Mouse (Mus musculus) effector memory CD4-positive, alpha-beta T cell, adult 7 months (primary cell): ENCODE data around the gene Lrrc58. TPM values are rescaled to one million over a fixed set of nuclear protein-coding genes. Genes with fewer than 3 reads are reported as not detected.

Experiments
- polyA plus RNA-seq: library from polyadenylated mRNA; unstranded; fragments of 100-300 nt; shearing (Covaris generic); gene quantifications from one replicate; pipeline ENCODE4 v1.2.1, GENCODE M21; 2017

Gene Lrrc58
- 18.8 TPM for polyA plus RNA-seq

DNA sequence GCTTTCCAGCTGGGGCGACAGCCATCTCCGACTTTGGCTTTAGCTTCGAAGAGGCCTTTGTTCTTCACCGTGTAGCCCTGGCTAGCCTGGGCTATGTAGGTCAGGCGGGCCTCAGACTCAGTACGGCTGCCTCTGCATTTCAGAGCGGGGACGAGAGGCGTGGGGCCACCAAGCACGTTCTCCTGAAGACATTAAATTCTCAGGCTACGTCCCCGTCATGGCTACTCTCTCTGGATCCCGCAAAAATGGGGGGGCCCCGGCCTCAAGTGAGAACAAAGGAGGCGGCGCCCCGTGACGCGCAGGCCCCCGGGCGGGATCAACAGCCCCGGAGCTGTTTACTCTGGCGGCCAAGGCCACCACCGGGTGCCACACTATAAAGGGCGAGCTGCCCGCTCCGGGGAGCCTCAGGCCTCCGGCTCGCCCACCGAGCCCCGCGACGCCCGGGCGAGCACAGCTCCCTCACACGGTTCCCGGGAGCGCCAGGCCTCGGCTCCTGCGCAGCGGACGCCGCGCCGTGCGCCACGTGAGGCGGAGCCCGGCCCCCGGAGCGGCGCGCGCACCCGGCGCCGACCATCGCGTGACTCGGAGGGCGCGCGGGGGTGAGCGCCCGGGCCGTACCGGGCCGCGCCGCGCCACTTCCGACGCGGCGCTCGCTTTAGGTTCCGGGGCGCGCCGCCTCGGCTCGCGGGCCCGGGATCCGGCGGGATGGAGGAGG lies at the start of gene Lrrc58:
Gene Lrrc58, plus strand, starts transcription at position 599 of the 715 bp plus-strand sequence.

DNA sequence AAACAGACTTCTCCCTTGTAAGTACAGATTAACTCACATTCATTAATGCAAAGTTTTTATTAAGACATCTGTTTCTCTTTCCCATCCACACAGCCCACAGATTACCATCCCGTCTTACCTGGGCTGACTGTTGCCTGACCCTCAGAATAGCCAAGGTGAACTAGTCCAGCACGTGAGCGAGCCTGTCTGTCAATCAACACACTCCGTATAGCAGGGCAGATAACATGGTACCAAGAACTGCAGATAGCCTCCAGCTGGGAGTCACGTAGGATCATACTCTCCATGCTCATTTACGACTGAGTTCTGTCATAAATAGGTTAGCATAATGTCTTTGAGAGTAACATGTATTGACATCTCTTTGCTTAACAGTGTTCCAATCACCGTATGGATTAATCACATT lies 7.2 kb upstream of the Lrrc58 start, which contains the start of gene Gm36028:
Gene Gm36028, minus strand, starts transcription at position 118 of the 400 bp plus-strand sequence.

DNA sequence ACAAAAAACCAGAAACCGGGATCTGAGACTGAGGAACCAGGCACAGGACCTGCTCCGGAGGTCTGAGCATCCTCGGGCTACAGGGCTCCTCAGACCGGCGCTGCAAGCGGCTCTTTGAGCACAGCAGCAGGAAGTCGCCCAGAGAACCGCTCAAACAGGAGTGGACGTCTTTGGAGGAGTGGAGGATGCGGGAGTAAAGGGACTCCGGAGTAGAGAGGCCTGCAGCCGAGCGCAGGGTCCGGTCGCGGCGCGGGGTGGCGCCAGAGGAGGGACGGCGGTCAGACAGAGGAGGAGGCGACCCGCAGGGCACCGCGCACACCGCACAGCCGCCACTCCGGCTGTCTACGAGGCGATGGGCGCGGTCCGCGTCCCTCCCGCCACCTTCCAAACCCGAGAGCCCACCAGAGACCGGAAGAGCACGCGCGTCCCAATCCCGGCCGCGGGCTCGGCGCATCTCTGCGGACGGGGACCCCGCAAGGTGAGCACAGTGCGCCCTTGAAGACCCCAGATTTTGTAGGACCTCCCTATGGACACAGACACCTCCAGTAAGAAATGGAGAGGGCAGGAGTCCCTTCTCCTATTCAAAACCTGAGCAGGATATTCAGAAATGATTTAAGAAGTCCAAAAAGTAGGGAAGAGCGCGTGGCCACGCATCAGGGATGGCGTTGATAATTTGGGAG lies 48.1 kb downstream of the Lrrc58 start, which contains the start of gene Gpr156:
Gene Gpr156, plus strand, starts transcription at position 359 of the 680 bp plus-strand sequence.

Other genes with a start within 250 kb of the Lrrc58 start
- 33.9 TPM for gene Ndufb4, start 213.9 kb upstream of the Lrrc58 start, polyA plus RNA-seq
- gene Fstl1, start 91.5 kb upstream of the Lrrc58 start, polyA plus RNA-seq = 0.30 TPM
- not detected for gene Gm36028, start 7.2 kb upstream of the Lrrc58 start, polyA plus RNA-seq
- gene Gpr156, start 48.1 kb downstream of the Lrrc58 start, polyA plus RNA-seq = 0.16 TPM
- gene Gsk3b, start 220.6 kb downstream of the Lrrc58 start, polyA plus RNA-seq = 71.5 TPM